Mouse (Mus musculus) 416B (cell line): ENCODE measurements at regions not wholly inside any gene's neighbourhood (a gene's known extent, or its start where the extent isn't known, plus 50 kb on each side); places are given as distances from the start of the nearest gene placed in this dataset.
A peak's percentile ranks its signal among the peaks of the same experiment; 100 is the strongest.

Source experiments
- DNase-seq: peaks from one replicate; pipeline ENCODE4 v3.0.0; 2011; ENCODE audit warnings: low read depth

DNA sequence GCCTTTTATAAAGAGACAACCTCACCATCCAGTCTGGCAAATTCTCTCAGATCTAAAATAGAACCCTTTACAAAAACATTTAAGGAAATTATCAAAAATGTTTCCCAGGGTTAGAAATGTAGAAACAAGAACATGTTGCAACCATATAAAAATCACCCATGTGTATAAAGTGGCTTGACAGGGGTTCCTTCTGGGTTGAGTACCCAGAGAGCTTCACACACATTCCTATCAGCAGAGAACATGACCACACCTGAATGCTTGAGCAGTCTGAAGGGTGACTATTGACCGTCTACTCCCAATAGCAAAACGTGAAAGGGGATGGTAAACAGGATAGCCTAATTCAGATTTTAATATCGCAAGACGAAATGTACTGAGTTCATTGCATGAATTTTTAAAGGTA lies 57.8 kb upstream of the Zfand5 start:
- no peak for DNase-seq

DNA sequence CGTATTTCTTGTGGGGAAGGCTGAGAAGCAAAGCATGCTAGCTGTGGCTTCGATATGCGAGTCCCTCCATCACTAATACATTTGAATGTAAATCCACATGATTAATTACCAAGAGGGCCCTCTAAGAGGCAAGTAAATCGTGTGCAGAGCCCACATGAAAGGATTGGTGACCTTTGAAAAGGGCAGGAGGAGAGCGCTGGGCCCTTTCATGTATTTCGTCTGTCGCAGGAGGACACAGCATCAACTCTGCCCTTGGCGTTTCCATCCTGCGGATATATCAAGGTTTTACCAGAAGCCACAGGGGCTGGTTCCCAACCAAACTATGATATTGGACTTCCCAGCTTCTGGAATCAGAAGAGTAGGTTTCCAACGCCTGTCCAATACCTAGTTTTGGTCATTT lies 78.6 kb upstream of the Zfand5 start:
- DNase-seq: no peak

DNA sequence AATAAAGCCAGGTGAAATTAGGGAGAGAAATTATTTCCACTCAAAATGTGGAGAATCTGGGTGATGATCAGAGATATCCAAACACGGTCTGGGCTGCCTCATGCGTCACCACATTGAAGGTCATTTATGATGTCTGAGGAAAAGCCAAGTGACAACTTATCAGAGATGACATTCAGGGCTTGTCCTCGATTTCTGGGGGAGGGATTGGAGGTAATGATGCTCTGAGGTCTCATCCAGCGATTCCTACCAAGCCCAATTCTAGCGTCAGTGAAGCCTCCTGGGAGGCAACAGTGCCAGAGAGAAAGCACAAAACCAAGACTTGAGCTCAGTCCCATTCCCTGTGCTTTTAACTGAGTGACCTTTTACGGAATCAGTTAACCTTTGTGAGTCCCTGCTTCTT lies 79.5 kb upstream of the Zfand5 start:
- DNase-seq: no peak

DNA sequence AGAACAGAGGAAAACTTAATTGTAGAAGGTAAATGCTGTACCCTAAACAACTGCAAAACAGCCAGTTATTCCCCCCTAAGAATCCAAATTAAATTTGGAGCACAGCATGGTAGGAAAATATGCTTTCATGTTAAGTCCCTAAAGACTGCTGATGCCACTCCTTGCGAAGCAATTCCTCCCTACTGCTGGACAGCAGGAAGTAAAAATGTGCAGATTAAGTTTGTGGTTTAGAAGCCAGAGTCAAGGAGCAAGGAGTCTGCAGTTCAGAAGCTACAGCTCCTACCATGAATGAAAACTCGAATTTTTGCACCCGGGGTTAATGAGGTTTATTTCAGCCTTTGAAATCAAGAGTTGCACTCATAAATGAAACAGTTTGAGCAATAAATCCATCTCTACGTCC lies 82.9 kb upstream of the Zfand5 start:
- DNase-seq: peak; percentile 58

DNA sequence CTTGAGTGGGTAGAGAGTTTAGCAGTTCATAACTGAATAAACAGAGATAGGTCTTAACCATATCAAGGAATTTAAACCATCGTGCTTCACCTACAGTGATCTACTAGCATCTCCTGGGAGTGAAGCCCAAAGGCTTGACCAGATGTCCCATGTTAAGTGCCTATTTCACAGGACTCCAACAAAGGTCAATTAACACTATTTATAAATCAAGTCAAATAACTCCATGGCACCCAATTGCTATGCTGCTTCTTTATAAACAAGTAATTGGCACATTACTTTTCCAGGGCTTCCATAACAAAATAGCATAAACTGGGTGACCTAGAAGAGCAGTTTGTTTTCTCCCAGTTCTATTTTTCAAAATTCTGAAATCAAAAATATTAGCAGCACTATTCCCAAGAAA lies 85.4 kb upstream of the Zfand5 start:
- DNase-seq: no peak

DNA sequence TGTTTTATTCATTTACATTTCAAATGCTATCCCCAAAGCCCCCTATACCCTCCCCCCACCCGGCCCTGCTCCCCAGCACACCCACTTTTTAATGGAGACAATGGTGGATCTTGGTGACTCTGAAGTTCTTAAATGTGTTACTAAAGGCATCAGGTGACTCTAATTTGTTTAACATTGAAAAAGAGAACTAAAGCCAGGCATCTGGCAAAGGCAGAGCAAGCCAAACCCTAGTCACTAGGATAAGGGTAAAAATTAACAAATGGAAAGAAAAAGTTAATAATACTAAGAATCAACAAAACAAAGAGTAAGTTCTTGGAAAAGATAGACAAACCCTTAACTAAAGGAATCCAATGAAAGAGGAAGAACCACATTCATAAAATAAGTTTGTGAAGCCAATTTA lies 86.1 kb upstream of the Zfand5 start:
- DNase-seq: no peak

DNA sequence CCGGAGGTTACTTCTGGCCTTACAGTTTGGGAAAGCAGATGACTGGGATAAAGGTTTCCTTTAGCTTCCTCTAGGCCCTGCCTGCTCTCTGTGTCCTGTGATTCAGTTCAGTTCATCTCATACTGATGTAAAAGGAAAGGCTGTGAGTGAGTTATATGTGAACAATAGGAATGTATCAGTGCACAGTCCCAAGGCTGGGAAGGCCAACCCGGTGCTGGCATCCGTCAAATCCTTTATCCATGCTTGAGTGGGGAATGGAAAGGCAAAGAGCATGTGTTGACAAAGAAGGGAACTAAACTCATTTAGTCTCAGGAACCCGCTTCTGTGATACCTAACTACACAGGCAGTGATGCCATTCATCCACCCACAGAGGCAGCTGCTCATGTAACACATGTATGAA lies 89.0 kb upstream of the Zfand5 start:
- no peak for DNase-seq

DNA sequence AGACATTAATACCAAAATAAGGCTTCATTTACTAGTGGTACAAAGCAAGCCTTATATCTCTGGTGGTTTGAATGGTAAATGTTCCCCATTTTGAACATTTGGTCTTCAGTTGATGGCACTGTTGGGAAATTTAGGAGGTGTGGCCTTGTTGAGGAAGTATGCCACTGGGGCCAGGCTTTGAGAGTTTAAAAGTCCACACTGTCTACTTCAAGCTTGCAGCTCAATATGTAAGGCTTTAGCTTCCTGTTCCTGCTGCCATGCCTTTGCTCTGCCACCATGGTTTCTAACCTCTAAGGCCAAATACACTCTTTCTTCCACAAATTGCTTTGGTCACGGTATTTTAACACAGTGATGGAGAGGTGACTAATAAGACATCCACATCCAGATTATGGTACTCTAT lies 92.2 kb upstream of the Zfand5 start:
- DNase-seq: peak; percentile 72

DNA sequence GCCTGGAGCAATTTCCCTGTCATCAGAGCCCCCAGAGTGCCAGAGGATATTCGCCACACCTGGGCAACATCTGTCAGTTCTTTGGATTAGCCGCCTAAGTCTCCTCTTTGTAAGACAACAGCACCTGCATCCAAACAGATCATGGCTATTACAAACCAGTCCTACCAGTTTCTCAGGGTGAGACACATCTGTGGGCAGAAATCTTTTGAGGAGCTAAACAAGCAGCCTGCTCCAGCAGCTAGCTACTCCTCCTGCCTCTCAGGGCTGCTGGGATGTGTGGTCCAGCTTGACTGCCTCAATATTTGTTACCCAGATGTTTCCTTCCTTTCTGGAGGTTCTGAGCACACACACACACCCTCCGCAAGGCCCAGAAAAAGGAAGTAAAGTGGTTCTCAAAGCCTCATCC lies 96.6 kb upstream of the Zfand5 start:
- peak; percentile 88 for DNase-seq

DNA sequence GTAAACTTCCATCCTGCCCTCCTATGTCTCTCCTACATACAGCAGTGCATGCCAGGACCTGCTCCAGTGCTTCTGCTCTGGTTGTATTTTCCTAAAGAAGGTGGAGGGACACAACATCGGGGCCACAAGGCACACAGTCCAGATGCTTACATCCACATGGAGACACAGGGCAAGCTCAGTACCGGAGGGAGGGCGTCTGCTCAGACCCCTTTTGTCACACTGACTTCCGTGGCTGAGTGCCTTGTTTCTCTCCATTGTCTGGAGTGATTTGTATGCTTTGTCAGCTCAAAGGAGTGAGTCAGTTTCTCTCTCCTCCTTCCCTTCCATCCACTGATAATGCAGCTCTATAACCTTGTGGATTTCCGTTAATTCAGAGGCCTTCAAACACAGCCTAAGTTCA lies 97.4 kb upstream of the Zfand5 start:
- DNase-seq: no peak

DNA sequence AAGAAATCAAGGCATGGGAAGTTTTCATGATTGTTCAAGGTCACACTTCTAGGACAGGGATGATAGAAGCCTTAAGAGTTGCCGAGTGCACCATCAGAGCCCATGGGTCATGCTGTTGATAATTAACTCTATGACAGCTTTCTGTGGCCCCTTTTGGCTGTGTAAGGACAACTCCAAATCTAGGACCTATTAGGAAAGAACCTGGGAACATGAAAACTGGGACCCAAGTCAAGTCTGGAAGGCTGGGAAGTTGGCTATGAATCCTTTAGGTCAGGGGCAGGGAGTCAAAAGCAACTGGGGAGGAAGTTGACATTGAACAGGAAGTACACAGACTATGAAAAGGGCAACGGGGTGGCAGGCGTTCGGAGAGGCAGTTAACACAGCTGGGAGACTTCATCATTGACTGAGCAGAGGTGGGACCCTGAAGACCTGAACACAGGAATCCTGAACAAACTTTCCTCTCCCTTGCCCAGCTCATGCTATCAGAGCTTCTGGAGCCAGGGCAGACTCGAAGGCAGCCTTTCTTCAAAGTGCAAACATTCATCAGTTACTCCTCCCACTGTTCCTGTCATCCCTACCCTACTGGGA lies 98.1 kb upstream of the Zfand5 start:
- no peak for DNase-seq

DNA sequence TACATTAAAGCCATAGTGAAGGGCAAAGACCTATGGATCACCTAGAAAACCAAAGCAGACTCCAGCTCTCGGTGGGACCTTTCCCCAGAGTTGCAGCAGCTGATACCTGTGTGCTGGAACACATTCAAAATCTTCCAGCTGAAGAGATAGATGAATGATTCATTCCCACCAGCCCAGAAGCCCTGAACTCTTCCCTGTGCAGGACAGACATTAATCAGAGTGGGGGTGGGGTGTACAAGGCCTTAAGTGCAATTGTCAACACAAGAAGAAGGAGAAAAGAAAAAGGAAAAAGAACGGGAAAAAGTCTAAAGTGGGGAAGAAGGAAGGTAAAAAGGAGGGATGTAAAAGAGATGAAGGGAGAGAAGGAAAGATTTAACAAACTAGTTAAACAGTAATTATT lies 100.9 kb upstream of the Zfand5 start:
- no peak for DNase-seq

DNA sequence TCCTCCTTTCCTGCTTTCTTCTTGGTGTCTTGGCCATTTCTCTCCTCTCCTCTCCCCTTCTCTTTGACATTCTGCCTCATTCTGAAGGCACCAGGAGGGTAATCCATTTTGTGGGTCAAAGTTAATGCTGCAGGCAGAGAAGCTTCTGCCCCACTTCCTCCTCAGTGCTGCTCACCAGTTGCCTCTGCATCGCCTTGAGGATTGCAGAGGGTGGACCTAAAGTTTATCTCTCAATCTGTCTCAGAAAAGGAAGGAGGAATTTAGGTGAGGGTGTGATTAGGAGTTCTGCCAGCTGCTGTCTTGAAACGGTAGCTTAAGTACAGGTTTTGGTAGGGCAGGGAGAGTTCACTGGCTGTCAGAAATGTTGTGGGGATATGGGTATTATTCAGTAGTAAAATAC lies 101.3 kb upstream of the Zfand5 start:
- peak; percentile 49 for DNase-seq

DNA sequence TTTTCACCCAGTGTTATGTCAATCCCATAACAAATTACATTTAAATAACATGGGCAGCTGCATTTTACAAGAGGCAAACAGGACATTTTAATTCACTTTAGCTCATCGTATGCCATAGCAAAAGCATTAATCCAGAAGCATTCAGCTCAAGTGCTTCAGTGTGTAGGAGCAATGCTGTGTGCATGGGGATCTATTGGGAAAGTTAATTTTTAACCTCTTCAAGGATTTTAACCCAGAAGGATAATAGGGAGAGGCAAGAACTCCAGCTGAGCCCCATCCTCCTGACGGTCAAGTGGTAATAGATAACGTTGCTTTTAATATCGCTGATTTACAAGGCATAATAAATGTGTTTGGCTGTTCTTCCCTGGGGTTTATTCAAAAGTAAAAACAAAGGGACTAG lies 105.1 kb upstream of the Zfand5 start:
- no peak for DNase-seq

DNA sequence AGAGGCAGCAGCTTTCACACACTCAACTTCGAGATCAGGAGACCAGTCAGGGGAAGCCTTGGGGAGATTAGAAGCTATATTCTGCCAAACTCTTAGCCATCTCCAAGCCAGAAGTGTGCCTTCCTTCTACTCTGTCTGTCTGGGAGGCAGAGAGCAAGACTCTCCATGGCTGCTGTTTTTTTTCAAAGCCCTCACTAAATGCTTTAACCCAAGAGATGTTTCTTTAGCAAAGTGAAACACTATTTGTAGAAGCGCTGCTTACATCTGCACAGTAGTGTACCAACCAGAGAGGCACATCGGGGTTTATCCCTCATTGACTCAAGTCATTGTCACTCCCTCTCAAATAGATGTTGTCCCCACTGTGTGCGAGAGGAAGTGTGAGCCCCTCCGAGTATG lies 105.6 kb upstream of the Zfand5 start:
- no peak for DNase-seq

DNA sequence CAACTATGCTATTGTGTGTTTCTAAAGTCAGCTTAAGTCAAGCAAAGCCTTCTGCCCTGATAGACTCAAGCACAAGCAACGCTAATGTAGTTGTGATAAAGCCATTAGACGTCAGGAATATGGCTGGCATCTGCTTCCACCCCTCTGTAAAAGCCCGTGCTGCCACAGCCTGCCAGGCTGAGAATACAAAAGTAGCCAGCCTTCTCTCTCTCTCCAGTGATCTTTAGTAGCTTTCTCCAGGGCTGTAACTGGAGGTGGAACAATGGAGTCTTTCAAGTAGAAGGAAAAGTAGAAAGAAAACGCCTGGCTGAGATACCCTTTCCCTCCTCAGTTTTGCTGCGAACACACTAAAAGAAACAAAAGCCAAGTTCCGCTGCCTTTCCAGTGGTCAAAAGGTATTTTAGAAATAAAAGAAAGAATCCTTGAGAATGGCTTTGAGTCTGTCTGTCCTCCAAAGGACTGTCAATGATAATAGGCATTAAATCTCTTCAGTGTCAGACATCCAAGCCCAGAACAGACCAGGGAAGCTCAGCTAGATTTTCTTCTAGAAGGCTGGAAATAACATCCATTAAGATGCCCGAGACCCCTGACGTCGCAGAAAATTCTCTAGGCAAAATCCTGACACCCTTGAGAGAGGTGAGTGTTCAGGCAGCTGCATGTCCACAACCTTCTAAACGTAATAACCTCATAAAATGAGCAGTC lies 106.2 kb upstream of the Zfand5 start:
- DNase-seq: no peak

DNA sequence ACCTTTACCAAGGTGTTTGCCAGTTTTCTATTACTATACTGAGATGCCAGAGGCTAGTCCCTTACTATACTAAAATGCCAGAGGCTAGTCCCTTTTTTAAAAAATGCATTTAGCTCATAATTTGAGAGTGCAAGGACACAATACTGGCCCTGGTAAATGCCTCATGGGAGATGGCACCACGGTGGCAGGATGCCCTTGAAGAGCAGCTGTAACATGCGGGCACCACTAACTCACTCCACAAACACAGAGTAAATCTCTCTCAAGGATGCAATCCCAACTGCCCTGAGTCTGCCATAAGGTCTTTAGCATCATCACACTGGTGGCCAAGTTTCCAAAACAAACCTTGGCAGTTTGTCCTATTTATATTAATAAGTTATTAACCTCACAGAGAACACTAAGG lies 108.1 kb upstream of the Zfand5 start:
- DNase-seq: no peak

DNA sequence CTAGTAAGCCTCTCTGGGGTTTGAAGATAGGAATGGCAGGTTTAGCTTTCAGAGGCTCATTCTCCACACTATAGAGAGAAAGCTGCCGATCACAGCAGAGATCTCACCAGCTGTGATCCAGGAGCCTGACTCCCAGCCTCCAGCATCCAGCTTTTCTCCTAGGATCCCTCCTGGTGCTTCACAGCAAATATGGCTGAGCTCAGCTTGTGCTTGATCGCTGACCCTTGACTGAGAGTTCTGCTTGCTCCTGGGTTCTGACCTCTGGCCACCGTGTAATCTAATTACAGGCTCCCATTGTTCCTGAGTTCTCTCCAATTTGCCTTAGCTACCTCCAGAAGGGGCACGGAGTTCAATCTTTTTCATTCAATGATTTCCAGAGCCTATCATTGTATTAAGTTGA lies 111.1 kb upstream of the Zfand5 start:
- DNase-seq: no peak

DNA sequence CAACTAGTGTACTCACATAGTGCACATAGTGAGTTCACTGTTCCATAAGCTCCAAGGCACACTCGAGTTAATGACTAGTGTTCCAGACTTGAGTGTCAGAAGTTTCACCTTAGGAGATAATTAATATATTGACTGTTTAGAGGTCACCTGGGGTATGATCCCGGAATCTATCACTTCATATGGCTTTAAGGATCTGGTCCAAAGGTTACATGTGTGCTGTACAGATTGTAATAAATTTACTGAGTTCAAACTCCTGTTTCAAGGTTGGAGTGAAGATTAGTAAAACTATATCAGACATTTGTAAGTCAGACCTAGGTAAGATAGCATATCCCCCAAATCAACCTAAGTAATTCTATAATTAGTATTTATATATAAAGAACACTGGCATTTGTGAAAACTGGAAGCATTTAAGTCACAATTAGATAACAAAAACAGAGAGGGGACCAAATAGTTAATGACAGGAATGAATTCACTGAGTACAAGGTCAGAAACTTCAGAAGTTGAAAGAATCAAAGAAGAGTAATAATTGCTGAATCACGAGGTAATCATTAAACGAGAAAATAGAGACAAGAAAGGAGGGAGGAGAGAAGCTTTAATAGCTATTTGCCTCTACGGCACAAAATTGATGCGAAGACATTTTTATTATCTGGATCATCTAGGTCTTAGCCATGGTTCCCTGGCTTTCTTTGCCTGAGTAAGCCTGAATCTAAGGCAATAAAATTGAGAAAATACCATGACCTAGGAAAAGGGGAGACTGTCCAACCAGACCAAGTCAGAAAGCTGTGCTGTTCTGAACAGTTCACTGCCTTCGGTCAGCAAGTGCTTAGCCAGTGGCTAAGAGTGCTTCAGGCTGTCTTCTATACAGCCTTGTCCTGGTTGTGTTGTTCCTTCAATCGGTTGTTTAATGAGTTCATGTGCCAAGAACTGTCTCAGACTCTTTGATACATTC lies 112.6 kb upstream of the Zfand5 start:
- no peak for DNase-seq

DNA sequence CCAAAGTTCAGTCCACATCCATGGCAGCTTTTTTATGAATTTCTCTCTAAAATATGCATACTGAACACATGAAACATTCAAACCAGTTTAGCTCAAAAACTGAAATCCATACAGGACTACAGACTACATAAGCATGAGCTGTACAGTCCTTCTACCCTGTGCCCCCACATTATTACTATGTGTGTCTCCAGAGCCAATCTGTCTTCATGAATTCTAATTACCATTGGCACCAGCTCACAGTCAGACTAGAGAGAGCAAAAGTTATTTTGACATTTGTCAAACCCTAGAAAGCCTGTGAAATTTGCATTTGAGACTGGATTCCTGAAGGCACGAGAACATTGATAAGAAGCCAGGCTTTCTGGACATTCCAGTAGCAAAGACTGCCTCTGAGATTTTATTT lies 117.9 kb upstream of the Zfand5 start:
- no peak for DNase-seq

DNA sequence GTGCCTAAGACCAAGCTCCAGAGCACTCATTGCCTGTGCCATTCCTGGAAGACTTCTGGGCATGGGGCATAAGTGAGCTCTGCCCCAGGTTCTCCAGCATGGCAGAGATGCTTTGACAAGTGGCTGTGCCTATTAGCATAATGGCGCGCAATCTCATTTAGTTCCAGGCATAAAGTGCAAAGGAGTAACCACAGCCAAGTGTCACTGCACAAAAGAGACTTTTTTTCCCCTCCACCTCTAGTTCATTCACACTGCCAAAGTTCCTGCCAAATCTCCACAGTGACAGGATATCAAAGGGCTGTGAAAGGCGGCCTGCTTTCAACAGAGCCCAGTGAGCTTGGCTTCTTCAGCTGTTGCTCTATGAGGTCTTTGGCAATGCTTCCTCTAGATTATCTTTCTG lies 120.1 kb upstream of the Zfand5 start:
- DNase-seq: no peak

DNA sequence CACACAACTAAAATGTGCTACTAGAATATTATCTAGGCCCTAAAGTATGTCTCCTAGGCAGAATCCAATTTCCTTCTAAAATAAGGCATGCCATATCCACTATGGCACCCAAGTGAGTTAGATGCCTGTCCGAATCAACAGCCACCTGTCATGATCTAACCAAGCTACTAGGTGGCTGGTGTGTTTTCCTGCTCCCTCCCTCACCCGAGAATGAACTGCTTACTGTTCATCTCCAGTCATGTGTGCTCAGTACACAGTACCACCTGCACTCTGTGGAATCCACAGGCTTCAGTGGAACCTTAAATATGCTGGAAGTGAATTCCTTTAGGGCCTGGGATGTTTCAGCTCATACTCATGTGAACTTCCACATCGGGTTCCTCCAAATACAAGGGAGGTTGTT lies 121.2 kb upstream of the Zfand5 start:
- no peak for DNase-seq

DNA sequence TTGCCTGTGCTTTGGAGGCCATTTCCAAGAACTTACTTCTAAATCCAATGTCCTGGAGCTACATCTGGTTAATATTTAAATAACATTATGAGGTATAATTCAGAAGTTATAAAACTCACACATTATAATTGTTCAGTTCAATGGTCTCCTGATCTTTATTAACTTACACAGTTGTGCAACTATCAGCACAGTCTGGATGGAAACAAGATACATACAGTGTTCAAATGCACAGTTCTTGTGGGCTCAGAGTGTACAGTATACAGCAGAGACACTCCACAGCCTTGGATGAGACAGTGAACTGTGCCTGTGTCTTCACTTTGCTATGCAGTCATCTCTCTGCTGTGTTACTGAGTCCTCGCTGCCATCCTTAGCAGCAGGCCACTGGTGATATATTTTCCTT lies 121.8 kb upstream of the Zfand5 start:
- no peak for DNase-seq
